Mouse (Mus musculus): ENCODE results near the gene Sirt3.

The Sirt3 gene

DNA sequence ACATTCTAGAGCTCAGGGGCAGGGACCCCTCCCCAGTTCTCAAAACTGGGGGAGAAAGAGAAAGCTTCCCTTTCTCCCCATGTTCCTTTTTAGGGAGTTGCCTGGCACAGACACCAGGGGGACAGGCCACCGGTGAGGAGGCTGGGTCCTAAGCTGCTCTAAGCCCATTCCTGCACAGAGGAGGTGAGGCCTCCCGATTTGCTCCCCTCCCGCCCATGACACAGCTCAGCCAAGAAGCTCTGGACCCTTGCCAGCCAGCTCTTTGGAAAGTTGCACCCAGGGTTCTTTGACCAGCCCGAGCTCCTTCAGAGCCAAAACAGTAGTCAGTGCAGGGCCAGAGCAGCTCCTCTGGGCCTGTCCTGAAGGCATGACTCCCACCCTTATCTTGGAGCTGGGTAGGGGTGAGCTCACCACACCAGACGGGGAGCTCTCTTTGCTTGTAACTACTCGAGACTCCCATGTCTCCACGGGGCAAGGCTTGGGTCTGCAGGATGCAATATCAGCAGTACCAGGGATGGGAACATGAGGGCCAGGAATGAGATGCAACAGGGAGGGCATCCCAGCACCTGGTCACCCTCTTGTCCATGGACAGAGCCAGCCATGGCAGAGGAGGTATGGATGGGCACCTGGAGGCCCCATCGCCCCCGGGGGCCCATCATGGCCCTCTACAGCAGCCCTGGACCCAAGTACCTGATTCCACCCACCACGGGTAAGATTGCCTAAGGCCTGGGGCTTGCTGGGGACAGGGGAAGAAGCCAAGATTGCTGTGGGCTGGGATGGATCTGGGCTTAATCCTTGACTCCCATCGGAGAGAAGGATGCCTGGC lies 34.1 kb downstream of the Sirt3 start, which contains the start of gene Odf3:
Gene Odf3 (plus strand): TSS at position 51 of the 826 bp plus-strand sequence.
- DNase-seq, result no peak

DNA sequence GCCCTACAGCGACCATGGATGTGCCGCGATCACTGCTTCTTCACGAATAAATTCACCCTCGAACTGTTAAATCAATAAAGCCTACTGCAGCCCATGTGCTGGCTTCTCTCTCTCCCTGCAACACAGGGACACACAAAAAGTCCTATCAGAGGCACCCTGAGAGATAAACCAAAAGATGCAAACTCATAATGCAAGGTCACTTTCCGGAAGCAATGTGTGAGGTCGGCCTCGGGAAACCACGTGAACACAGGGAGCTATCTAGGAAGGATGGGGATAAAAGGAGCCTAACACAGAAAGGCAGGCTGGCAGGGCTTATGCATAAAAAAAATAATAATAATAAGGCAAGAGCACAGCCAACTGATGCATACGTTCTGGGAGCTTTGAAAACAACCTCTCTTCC lies 35.4 kb downstream of the Sirt3 start:
- DNase-seq, result no peak

DNA sequence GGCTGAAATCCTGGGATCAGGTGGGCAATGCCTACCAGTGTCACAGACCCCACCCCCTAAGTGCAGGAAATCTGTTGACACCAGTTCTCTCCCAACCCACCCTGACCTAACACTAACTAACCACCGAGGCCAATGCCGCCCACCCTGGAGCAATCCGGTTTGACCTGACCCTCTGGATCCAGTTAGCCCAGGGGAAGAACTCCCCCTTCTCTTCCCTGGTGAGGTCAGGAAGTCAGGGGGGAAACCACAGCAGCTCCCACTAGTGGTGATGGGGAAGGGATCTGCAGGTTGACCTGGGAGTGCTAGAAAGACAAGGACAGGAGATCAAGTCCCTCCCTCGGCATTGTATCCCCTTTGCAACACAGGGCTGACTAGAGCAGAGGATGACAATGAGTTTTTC lies 36.4 kb downstream of the Sirt3 start:
- DNase-seq, result no peak

DNA sequence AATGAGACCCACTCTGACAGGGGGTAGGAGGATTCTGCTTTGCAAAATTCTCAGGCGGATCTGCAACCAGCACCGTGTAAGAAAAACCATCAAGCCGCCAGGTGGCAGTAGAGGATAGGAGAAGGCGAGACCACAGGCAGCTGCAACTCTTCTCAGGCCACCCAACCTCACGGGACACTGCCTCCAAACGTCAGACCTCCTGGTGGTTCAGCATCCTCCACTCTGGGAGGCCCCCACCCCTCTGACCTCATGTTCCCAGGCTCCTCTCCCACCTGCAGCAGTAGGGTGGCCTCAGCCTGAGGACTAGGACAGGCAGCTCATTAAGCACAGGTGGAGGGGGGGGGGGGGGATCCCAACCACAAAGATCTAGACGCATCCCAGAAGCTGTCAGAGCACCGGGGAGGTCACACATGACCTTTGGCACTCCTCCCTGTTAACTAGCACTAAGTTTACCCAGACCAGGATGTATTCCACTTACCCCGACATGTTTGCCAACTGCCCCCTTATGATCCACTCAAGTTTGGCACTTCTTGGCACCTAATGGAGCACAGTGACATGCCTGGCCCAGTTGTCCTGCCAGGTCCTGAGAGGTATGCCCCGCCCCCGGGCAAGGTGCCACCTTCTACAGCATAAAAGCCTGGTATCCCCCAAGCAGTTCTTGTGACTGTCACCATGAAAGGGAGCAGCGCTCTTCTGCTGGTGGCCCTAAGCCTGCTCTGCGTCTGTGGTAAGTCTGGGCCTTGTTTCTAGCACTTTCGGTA lies 37.0 kb downstream of the Sirt3 start, which contains the start of gene Scgb1c1:
Gene Scgb1c1 (plus strand): TSS at position 643 of the 761 bp plus-strand sequence.
- DNase-seq, result peak; percentile 90 to 92

DNA sequence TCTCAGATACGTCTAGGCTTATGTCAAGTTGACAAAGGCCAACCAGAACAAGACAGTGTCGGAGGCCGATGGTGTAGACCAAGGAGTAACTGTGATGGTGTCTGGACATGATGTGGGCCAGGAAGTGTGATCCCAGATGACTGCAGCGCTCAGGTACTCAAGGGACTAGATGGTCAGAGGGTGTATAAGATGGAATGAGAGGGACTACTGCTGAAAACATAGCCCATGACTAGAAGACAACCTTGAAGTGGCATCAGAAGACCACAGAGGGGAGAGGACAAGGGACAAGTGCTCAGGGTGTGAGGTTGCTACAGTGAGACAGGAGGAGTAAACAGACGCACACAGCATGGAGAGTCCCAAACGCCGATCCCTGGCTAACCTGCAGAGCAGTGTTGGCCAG lies 38.3 kb downstream of the Sirt3 start:
- no peak for DNase-seq

DNA sequence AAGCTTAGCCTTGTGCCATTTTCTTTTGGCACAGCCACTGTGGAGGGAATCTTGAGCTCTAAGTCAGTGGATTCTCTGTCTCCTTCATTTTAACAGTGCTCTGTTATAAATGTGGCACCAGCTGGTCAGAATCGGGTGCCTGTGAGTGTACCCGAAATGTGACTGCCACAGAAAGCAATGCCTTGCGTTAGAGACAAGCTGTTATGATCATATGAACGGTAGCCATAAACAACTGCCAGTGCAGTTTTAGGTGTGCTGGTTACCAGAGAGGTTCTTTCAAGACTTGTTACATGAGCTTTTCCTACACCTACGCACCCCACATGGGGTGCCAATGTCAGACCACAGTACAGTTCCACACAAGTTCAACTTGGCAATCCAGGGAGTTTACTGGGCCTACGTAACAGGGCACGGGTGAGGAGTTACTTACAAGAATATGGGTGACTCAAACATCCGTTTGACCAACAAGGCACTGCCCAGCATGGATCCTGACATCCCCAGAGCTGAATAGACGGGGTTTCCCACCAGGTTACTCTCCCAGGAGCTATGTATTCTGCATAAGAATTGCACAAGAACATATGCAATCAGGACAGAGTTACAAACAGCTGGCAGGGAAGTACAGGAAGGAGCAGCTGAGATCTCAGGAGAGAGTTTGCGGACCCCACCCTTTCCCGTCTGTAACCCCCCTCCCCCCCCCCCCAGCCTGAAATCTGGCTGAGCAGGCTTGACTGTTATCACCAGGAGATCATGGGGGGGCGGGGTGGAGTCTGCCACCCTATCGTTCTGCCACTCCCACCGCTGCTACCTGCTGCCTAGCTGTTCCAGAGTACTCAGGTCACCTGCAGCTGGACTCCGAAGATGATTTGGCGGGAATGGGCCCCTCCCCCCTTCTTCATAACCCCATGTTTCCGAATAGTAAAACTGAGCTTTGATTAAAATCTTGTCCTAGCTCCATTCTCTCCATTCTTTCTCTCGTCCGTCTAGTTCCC lies 41.1 kb downstream of the Sirt3 start:
- DNase-seq, result no peak

DNA sequence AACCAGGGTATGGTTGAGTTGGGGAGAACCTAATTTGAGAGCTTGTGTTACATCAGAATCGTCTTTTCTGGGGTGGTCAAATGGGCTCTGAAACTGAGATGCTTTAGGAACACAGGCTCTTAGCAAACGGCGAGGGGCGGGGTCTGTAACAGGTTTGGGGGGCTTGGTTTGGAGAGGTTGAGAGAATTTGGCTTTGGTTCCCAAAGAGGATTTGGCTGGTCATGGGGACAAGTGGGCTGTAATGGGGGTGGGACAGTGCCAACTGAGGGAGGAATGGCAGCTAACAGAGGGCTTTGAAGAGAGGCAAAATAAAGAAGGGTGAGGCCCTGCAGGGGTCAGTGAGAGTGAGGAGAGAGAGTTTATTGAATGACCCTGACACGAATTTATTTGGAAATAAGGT lies 42.6 kb downstream of the Sirt3 start:
- DNase-seq, result no peak

DNA sequence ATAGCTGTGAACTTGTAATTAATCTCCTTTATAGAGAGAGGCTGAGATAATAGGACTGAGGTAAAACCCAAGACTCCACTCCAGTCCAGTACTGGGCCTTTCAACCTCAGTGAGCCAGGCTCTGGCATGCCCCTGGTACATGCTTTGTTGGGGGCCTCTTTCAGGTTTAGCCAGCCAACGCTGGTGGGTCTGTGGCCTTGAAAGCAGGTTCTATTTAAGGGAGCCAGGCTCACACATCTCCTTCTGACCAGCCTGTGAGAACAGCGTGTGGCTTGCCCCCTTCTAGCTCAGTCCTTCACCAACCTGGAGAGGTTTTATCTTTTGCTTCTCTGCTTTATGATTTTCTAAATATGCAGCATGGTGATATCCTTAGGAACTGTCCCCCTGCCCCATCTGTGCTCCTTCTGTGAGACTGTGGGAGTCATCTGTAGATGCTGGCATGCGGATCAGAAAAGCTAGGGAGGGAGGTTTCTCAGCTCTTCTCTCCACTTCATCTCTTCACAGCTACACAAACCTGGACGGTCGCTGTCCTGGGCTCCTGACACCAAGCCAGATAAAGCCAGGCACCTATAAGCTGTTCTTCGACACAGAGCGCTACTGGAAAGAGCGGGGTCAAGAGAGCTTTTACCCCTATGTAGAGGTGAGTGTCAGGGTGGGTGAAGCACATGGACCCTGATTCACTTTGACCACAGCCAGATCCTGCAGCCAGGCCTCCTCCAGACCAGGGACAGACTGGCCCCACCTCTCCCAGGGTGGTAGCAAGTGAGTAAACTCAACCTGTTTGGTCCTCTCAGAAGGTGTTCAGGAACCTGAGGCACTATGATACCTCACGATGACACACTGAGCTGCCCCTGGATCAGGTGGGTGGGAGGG lies 45.6 kb downstream of the Sirt3 start:
- no peak for DNase-seq

DNA sequence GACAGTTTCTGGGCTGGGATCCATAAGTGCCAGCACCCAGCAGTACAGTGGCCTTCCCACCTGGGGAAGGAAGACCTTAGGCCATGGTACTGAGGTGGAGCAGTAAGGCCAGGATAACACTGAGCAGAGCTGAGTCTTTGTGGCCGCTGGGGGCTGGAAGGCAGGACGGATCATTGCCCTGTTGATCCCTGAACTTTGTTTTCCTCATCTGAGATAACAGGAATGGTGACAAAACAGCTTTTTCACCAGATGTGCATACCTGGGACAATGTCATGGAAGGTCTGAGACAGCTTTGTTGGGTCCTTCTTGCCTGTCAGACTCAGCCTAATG lies 46.4 kb downstream of the Sirt3 start:
- no peak for DNase-seq

DNA sequence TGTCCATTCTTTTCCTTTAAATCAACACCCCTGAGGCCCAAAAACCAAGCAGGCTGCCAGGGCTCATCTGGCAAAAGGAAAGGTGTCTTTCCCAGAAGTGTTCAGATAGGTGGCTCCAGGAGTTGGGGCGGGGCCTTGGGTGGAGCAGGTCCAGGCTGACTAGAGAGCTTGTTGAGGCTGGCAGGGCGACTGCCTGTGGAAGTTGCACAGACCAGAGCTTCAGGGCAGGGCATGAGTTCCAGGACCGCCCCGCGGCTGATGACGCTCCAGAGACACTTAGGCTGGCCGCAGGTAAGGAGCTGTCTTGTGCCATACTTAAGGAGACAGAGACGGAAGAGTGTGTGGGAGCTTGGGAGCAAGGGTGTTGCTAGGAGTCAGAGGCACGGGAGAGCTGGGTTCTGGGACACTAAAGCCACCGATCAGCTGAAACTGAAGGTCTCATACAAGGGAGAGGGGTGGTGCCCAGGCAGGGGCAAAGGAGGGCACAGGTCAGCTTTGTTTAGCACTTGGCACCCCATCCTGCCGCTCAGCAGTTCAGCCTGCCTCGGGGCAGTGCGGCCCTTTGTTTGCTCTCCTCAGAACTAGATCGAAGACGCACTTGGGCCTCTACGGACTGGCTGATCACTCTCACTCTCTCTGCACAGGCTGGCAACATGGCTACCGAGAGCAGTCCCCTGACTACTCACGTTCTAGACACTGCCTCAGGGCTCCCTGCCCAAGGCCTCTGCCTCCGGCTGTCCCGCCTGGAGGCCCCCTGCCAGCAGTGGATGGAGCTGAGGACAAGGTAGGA lies 46.9 kb downstream of the Sirt3 start, which contains the start of gene Urah:
Gene Urah (plus strand): TSS at position 51 of the 790 bp plus-strand sequence.
- no peak for DNase-seq

DNA sequence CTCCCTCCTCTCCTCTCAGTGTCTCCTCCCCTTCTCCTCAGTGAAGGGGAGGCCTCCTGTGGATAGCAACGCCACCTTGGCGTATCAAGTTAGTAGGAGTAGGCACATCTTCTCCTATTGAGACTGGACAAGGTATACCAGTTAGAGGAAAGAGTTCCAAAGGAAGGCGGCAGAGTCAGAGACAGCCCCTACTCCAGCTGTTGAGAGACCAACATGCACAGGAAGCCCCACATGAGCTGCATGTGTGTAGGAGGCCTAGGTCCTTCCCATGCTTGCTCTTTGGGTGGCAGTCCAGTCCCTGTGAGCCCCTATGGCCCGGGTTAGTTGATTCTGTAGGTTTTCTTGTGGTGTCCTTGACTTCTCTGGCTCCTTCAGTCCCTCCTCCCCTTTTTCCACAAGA lies 48.8 kb downstream of the Sirt3 start:
- no peak for DNase-seq

DNA sequence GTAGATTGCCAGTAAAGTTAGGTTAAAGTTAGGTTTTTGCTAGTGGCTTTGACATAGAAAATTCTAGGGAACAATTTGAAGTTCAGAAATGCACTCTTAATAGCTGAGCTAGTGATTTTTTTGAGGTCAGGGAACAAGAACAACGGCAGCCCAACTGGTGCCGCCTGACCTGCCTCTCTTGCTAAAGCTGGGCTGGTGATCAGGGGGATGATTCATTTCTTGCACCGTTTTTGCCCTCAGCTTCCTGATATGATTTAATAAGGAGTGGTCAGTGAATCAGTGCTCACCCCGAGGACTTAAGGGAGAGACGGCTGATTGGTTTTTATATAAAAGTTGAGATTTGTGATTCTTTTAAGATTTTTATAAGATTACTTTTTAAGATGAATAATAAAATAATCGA lies 50.7 kb downstream of the Sirt3 start:
- no peak for DNase-seq

DNA sequence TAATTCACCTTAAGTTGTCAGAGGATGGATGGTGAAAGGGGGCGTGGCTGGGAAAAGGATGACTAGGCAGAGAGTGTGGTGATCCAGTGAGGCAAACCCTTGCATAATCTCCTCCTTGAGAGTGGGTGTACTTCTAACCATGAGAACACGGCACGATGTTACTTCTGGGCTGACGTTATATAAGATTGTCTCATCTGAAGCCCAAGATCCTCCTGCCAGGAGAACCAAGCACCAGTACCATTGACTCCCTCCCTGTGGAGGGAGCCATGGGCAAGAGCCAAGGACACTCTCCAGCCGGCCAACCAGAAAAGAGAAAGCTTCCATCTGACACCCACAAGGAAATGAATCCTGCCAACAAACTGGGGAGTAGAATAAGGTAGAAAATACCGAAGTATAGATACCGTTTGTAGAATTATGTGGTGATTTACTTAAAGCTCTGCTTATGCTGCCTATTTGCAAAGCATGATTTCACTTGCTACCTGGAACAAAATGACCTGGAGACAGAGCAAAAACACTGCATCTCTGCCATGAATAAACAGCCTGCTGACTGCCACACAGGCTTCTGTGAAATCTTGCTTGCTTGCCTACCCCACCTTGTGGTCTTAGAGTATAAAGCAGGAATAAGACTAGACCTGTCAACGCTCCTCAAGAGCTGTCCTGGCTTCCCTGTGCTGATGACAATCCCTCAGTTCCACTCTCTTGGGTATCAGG lies 53.8 kb downstream of the Sirt3 start:
- DNase-seq, result peak; percentile 68 to 69

DNA sequence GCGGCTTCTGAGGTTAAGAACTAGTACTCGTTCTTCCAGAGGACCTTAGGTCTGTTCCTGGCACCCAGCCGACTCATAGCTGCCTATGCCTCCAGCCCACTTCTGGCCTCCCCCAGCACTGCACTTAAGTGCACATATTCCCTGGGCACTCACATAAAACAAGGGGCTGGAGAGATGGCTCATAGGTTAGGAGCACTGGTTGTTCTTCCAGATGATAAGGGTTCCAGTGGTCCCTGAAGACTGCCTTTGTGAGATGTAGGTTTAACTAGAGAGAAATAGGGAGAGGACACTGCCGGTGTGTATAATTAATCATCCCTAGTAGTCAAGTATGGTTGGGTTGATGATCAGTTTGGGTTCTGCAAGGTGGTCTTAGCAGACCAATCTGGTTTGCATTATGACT lies 59.4 kb downstream of the Sirt3 start:
- DNase-seq, result no peak

DNA sequence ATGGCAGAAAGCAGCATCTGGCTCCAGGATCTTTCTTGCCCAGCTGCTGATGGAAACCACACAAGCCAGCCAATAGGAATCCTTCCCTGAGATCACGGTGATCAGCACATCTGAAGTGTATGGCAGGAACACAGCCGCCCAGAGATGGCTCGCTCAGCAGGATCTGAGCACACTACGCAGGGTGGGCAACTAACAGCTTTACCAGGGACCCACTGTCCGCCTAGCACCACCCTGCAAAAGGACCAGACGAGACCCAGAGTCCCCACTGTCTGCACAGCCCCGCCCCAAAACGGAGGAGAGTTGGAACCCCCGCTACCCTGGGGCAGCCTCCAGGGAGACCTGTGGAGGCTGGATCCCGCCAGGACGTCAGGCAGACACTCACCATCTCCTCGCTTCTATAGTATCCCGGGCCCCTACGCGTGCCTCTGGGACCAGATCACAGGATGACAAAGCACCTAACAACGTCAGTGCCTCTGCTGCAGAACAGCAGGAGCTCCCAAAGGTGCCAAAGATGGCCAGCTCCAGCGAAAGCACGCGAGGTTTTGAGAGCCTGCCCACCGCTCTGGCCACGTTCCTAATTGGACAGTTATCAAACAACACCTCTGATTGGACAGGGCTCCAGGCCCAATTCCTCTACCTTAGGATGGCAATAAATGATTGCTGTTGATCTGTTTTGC lies 60.3 kb downstream of the Sirt3 start, which contains the start of gene Zfp941:
Gene Zfp941 (minus strand): TSS at position 526 of the 677 bp plus-strand sequence.
- DNase-seq, result peak; percentile 86

DNA sequence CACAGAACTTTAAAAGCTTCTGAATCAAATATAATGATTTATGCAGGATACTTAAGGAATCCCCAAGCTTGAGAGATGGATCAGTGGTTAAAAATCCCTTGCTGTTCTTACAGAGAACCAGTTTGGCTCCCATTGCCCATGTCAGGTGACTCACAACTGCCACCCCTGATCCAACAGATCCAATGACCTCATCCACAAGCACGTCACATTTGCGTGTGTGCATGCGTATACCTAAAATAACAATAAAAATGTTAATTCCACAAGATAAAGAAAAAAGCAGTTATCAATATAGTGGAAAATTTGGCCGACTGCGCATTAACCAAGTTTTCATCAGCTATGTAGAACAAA lies 60.8 kb downstream of the Sirt3 start:
- DNase-seq, result peak in 1 of 2 experiments; percentile 25

DNA sequence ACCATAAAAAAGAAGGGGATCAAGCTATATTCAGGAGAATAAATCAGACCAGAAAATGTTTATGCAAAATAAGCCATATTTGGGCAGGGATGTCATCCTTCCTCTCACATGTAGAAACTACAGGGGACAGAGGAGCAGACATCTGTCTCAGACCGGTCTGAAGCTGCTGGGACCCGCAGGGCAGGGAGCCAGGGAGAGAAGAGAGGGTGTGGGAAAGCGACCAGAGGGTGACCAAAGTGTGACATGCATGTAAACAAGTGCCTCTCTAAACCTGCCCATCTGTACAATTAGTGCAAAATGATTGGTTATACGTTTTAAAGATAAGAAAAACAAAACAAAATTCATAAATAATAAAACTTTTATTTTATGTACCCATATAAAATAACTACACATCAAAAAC lies 61.9 kb downstream of the Sirt3 start:
- no peak for DNase-seq

Data from cerebellum, postnatal 36 days (tissue).